Mouse (Mus musculus): ENCODE measurements around the gene Kat2a.

The Kat2a gene

DNA sequence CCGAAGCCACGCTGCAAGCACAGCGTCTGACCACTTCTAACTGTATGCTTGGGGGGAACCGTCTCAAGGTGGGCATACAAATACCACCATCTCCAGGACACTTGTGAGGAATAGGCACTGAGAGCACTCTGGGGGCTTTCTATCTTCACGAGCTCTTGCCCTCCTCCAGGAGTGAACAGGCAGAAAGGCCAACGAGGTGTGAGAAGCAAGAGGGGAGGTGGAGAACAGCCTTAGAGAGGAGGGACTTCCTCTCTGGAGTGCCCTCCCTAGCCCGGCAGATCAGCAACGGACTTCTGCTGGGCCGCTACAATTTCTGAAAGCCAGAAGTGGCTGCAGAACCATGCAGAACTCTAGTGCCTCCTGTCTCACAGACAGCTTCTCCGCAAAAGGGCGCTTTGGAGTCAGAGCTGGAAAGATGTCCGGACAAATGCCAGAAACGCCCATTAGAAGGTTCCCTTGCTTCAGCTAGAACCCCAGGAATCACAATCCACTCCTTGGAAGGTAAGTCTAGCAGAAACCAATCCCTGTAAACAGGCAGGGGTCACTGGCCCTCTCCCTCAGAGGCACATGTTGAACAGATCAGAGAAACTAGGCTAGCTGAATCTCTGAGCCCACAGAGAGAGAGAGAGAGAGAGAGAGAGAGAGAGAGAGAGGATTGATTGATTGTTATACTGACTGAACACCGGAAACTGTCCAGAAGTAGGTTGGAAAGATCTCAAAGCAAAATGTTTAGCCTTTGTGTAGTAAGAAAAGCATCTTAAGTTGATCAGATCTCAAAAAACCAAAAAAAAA lies 23.9 kb upstream of the Kat2a start:
- DNase-seq (ENCODE audit: low spot score): no peak

DNA sequence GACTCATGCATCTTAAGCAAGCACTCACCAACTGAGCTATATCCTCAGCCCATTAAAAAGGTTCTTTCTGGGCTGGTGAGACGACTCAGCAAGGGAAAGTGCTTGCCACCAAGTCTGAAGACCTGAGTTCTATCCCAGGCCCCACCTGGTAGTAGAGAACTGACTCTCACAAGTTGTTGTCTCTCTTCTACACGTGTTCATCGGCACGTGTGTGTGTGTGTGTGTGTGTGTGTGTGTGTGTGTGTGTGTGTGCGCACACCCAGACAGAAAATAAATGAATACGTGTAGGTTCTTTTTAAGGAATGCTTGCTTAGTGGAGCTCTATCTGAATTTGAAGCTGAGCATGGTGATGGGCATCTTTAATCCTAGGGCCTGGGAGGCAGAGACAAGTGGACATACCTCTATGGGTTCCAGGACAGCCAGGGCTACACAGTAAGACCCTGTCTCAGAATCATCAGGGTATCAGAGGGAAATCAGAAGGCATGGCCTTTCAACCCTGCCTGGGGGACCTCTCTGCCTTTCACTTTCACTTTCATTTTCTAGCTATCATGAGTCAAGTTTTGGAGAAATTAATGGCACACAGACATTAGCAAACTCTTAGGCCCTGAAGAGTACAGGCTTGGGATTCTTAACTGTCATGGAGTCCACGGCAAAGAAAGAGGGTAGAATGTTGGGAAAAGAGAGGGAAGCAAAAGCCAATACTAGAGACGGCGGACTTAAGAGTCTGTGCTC lies 23.0 kb upstream of the Kat2a start:
- DNase-seq (ENCODE audit: low spot score): no peak

- no peak for DNase-seq (ENCODE audit: low spot score)
Measured at GRCm38 (mm10) chr11:100730477-100731205, 18.4 kb upstream of the Kat2a start.

DNA sequence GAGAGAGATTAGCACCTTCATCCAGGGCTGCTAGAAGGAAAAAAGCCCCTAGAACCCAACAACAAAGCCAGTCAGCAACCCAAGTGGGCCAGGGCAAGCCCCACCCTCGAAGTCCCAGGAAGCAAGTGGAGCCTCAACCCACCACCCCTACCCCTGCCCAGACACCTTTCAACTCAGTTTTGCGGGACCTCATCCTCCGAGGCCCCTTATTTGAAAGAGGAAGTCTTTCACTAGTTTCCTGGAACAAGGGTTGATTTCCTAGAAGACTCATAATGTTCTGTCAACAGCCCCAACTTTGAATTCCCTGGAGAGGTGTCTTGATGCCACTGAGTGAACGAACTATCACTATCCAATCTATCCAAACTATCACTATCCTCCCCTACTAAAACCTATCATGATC lies 17.7 kb upstream of the Kat2a start:
- DNase-seq (ENCODE audit: low spot score): no peak

- no peak for DNase-seq (ENCODE audit: low spot score)
Measured at GRCm38 (mm10) chr11:100728601-100729000, 16.3 kb upstream of the Kat2a start.

- no peak for DNase-seq (ENCODE audit: low spot score)
Measured at GRCm38 (mm10) chr11:100727201-100727600, 14.9 kb upstream of the Kat2a start.

DNA sequence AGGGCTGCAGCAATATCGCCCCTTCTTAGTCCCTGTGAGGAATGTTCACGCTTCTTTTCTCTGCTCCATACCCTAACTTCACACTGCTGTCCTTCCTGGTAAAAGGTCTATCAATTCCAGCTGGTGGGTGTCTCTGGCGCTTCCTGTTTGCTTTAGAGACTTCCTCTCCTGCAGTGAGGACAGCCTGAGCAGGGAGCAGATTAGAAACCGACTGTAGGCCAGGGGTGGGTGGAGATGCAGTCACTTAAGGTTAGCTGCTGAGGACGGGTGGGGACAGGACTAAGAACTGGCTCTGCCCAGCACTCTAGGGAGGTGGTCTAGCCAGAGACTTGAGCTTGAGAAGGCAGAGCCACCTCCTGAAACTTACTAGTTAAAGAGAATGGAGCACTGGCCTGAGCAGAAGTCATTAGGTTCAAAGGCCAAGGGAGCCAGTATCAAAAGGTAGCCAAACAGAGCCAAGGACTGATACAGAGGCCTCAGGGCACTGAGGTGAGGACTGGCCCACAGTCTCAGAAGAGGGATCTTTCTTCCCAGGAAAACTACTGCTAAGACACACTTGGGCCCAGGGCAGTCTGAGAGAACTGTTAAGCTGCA lies 12.8 kb upstream of the Kat2a start:
- DNase-seq (ENCODE audit: low spot score): peak; percentile 40

GRCm38 (mm10) chr11:100722493-100723028 lies 10.3 kb upstream of the Kat2a start:
- no peak for DNase-seq (ENCODE audit: low spot score)

GRCm38 (mm10) chr11:100721776-100722492 lies 9.7 kb upstream of the Kat2a start:
- DNase-seq (ENCODE audit: low spot score): no peak

- no peak for DNase-seq (ENCODE audit: low spot score)
Measured at GRCm38 (mm10) chr11:100721254-100721653, 9.0 kb upstream of the Kat2a start.

DNA sequence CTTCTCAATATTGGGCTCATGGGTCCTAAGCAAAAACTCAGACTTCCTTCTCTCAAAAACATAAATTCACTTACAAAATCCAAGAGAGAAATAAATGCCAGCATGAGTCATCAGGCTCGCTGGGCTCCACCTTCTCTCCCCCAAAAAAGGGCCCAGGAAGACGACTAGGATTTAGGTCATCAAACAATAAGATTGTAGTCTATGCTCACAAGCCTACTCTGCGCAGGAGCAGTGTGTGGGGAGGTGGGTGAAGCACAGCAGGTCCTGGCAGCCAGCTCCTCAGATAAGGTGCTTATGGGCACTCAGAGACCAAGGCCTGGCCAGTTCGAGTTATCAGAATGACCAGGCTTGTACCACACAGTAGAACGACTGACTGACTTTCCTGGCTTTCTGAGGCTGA lies 8.1 kb upstream of the Kat2a start:
- no peak for DNase-seq (ENCODE audit: low spot score)

- DNase-seq (ENCODE audit: low spot score): no peak
Measured at GRCm38 (mm10) chr11:100719893-100720292, 7.6 kb upstream of the Kat2a start.

DNA sequence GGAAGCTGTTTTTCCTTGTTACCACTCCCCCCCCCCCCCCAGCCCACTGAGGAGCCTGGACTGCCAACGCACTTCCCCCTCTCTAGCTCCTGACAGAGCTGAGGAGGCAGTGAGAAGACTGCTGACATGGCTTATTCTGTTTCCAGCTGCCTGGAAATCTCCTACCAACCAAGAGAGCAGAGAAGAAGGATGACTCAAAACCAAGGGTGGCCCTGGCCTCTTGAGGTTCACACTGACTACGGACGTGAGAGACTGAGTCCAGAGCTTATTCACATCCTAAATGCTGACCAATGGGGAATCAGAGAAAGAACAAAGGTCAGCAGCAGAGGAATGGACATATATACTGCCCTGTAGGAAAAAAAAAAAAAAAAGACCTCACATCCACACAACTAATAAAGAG lies 7.0 kb upstream of the Kat2a start:
- DNase-seq (ENCODE audit: low spot score): no peak

DNA sequence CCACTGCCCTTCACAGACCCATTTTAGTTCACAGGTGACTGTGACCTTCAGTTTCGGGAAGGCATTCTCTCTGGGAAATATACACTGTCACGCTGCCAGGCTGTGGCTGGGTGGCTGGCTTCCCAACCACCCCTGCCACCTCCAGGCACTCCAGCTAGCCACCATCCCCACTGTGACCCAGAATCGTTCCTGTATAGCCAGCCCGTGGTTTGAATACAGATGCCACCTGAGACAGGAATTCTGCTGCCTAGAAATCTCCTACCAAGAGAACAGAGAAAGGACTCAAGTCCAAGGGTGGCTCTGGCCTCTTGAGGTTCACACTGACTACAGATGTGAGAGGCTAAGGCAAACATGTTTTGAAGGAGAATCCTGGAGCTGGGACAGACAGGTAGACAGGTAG lies 6.6 kb upstream of the Kat2a start:
- DNase-seq (ENCODE audit: low spot score): no peak

GRCm38 (mm10) chr11:100718462-100718861 lies 6.2 kb upstream of the Kat2a start:
- DNase-seq (ENCODE audit: low spot score): no peak

GRCm38 (mm10) chr11:100716649-100717048 lies 4.4 kb upstream of the Kat2a start:
- DNase-seq (ENCODE audit: low spot score): no peak

DNA sequence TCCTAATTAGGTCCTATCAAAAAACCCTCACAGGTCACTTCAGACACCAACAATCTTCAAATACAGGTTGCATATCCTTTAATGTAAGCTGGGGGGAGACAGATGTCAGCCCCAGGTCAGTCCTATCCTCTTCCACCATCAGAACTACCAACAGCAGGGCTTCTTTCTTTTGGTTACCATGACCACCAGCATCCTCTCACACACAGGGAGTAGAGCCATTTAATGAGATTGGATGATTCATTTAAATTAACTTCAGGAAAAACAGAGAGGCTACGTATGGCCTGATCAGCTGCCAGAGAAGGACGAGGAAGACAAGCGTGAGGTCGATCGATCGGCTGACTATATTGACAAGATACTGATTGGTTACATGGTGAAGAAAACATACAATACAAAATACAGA lies 2.7 kb upstream of the Kat2a start:
- DNase-seq (ENCODE audit: low spot score): peak; percentile 4

GRCm38 (mm10) chr11:100714534-100714915 lies 2.3 kb upstream of the Kat2a start:
- peak; percentile 89 for DNase-seq (ENCODE audit: low spot score)

GRCm38 (mm10) chr11:100713735-100714533 lies 1.7 kb upstream of the Kat2a start, which contains the start of gene Hspb9:
Hspb9 (plus strand) TSS chr11:100713850.
- DNase-seq (ENCODE audit: low spot score): peak; percentile 77

GRCm38 (mm10) chr11:100713174-100713573 lies 909 bp upstream of the Kat2a start:
- DNase-seq (ENCODE audit: low spot score): no peak

GRCm38 (mm10) chr11:100710977-100711376 lies 1.3 kb downstream of the Kat2a start:
- DNase-seq (ENCODE audit: low spot score): no peak
